Mouse (Mus musculus) limb, embryonic 13.5 days (tissue): Measurements from ENCODE around the gene Sesn3. TPM values are rescaled to one million over a fixed set of nuclear protein-coding genes. Genes with fewer than 3 reads are reported as not detected.
"Not testable (repeated sequence)": the region's sequence is repeated elsewhere in the genome, so short reads cannot be mapped to it uniquely, and the experiment has no call there.

Experiments used
- ATAC-seq: fragments of 200-750 bp; cut with Nextera tagmentation; 2 replicates; pipeline ENCODE4 v1.8.0; 2017; ENCODE audit warnings: low read depth, moderate number of reproducible peaks, moderate TSS enrichment; ENCODE audit not compliant: low FRiP score
- H3K27ac ChIP-seq: fragments of 300-500 bp; sonication (generic); 2 replicates; pipeline ENCODE4 v1.5.1; 2015; ENCODE audit warnings: inconsistent platforms, mild to moderate bottlenecking, moderate library complexity
- H3K27me3 ChIP-seq: fragments of 300-500 bp; sonication (generic); 2 replicates; pipeline ENCODE4 v1.6.1; 2015; ENCODE audit warnings: mild to moderate bottlenecking, inconsistent platforms
- H3K36me3 ChIP-seq: fragments of 300-500 bp; sonication (generic); 2 replicates; pipeline ENCODE4 v1.6.1; 2015; ENCODE audit warnings: inconsistent platforms, mild to moderate bottlenecking, moderate library complexity
- H3K4me1 ChIP-seq: fragments of 300-500 bp; sonication (generic); 2 replicates; pipeline ENCODE4 v1.6.1; 2015; ENCODE audit warnings: inconsistent platforms
- H3K4me2 ChIP-seq: fragments of 300-500 bp; sonication (generic); replicated peaks from 2 replicates; pipeline ENCODE4 v1.6.1; 2015; ENCODE audit warnings: inconsistent platforms, mild to moderate bottlenecking, moderate library complexity
- H3K4me3 ChIP-seq: fragments of 300-500 bp; sonication (generic); 2 replicates; pipeline ENCODE4 v1.5.1; 2015; ENCODE audit warnings: moderate library complexity, mild to moderate bottlenecking, inconsistent platforms
- H3K9ac ChIP-seq: fragments of 300-500 bp; sonication (generic); 2 replicates; pipeline ENCODE4 v1.6.1; 2015; ENCODE audit warnings: mild to moderate bottlenecking, inconsistent platforms
- H3K9me3 ChIP-seq: fragments of 300-500 bp; sonication (generic); 2 replicates; pipeline ENCODE4 v1.6.1; 2016; ENCODE audit warnings: inconsistent platforms
- WGBS: fragments of 180-500 bp; shearing (Covaris S2); methylation state at CpG from one replicate; pipeline ENCODE4 v1.1.7; 2015; 5-methylcytosine and 5-hydroxymethylcytosine counted together
- polyA plus RNA-seq: library from polyadenylated mRNA; unstranded; fragments of >200 nt; fragmentation: Nextera tagmentation; extraction: Ambion mirVana; gene quantifications from 2 replicates; pipeline ENCODE4 v1.2.1, GENCODE M21; 2015

Sesn3 gene
- polyA plus RNA-seq, 1 experiment from 2014 or later, result 27.9 TPM

GRCm38 (mm10) chr9:14336901-14337300 lies 62.0 kb downstream of the Sesn3 start:
- no peak overlapping the region for H3K27ac ChIP-seq
- H3K36me3 ChIP-seq, result peaks cover 7% of the 10 kb centered on the region
- 86% methylated on average over 3 of the region's 3 CpGs for WGBS
- no peak overlapping the region for H3K9ac ChIP-seq
- H3K27me3 ChIP-seq, result no peaks in the 10 kb centered on the region
- H3K4me3 ChIP-seq, result no peak overlapping the region
- no peaks in the 10 kb centered on the region for H3K4me1 ChIP-seq
- no peak overlapping the region for H3K4me2 ChIP-seq
- ATAC-seq, result no peak
- H3K9me3 ChIP-seq, result no peaks in the 10 kb centered on the region

GRCm38 (mm10) chr9:14338701-14339100 lies 63.8 kb downstream of the Sesn3 start:
- no peak overlapping the region for H3K27ac ChIP-seq
- no peak overlapping the region for H3K9ac ChIP-seq
- no peak for ATAC-seq

GRCm38 (mm10) chr9:14342041-14342668 lies 67.3 kb downstream of the Sesn3 start:
- WGBS, result 51% methylated on average over 4 of the region's 4 CpGs
- no peak overlapping the region for H3K9ac ChIP-seq

More at GRCm38 (mm10) chr9:14338701-14339100, 63.8 kb downstream of the Sesn3 start:
- WGBS, result 65% methylated on average over 3 of the region's 3 CpGs
- Histone ChIP-seq H3K4me3 (no peak overlapping the region), H3K27me3 (no peaks in the 10 kb centered on the region), H3K9me3 (no peaks in the 10 kb centered on the region), H3K4me2 (no peak overlapping the region), H3K4me1 (no peaks in the 10 kb centered on the region), H3K36me3 (no peaks in the 10 kb centered on the region)

GRCm38 (mm10) chr9:14345866-14346265 lies 71.0 kb downstream of the Sesn3 start:
- H3K27me3 ChIP-seq, H3K4me1 ChIP-seq, H3K36me3 ChIP-seq, H3K4me3 ChIP-seq, H3K4me2 ChIP-seq, H3K27ac ChIP-seq, ATAC-seq, H3K9me3 ChIP-seq, H3K9ac ChIP-seq: not testable (repeated sequence)
- WGBS, result 87% methylated on average over 4 of the region's 4 CpGs

More at GRCm38 (mm10) chr9:14342041-14342668, 67.3 kb downstream of the Sesn3 start:
- no peak overlapping the region for H3K27ac ChIP-seq
- no peak overlapping the region for H3K4me2 ChIP-seq
- H3K36me3 ChIP-seq, result no peaks in the 10 kb centered on the region
- peak; percentile 79 for ATAC-seq
- 0 out of 2 replicates have a peak, but pooled peaks cover 3% of the 10 kb centered on the region for H3K4me1 ChIP-seq
- no peak overlapping the region for H3K4me3 ChIP-seq
- H3K9me3 ChIP-seq, result no peaks in the 10 kb centered on the region
- H3K27me3 ChIP-seq, result no peaks in the 10 kb centered on the region

- Histone ChIP-seq H3K9me3 (no peaks in the 10 kb centered on the region), H3K4me2 (no peak overlapping the region), H3K27ac (no peak overlapping the region), H3K4me3 (no peak overlapping the region), H3K9ac (no peak overlapping the region), H3K36me3 (no peaks in the 10 kb centered on the region), H3K27me3 (no peaks in the 10 kb centered on the region), H3K4me1 (0 out of 2 replicates have a peak, but pooled peaks cover 3% of the 10 kb centered on the region)
- WGBS, result 58% methylated on average over 4 of the region's 4 CpGs
- no peak for ATAC-seq
These were observed 73.5 kb downstream of the Sesn3 start for GRCm38 (mm10) chr9:14348416-14348815.

- Histone ChIP-seq H3K27me3 (no peaks in the 10 kb centered on the region), H3K27ac (no peak overlapping the region), H3K4me1 (no peaks in the 10 kb centered on the region), H3K4me3 (no peak overlapping the region), H3K4me2 (no peak overlapping the region), H3K9ac (no peak overlapping the region), H3K9me3 (no peaks in the 10 kb centered on the region), H3K36me3 (no peaks in the 10 kb centered on the region)
- 88% methylated on average over 5 of the region's 5 CpGs for WGBS
- no peak for ATAC-seq
These were observed 74.5 kb downstream of the Sesn3 start for GRCm38 (mm10) chr9:14349380-14349779.

- H3K36me3 ChIP-seq, result no peaks in the 10 kb centered on the region
- H3K9ac ChIP-seq, result no peak overlapping the region
- no peak overlapping the region for H3K27ac ChIP-seq
- WGBS, result 76% methylated on average over 2 of the region's 2 CpGs
- no peaks in the 10 kb centered on the region for H3K27me3 ChIP-seq
- no peak for ATAC-seq
- no peaks in the 10 kb centered on the region for H3K9me3 ChIP-seq
- H3K4me1 ChIP-seq, result no peaks in the 10 kb centered on the region
- H3K4me3 ChIP-seq, result no peak overlapping the region
- H3K4me2 ChIP-seq, result no peak overlapping the region
These were observed 75.9 kb downstream of the Sesn3 start for GRCm38 (mm10) chr9:14350787-14351186.

- 67% methylated on average over 1 of the region's 1 CpGs for WGBS
- no peak for ATAC-seq
- Histone ChIP-seq H3K9ac (no peak overlapping the region), H3K27ac (no peak overlapping the region), H3K27me3 (no peaks in the 10 kb centered on the region), H3K4me2 (no peak overlapping the region), H3K4me3 (no peak overlapping the region), H3K9me3 (no peaks in the 10 kb centered on the region), H3K36me3 (peaks cover 2% of the 10 kb centered on the region; the same call in 1 of the 2 replicates), H3K4me1 (no peaks in the 10 kb centered on the region)
These were observed 77.5 kb downstream of the Sesn3 start for GRCm38 (mm10) chr9:14352337-14352736.

- no peaks in the 10 kb centered on the region for H3K9me3 ChIP-seq
- H3K4me2 ChIP-seq, result no peak overlapping the region
- no peaks in the 10 kb centered on the region for H3K4me1 ChIP-seq
- 74% methylated on average over 6 of the region's 6 CpGs for WGBS
- no peak for ATAC-seq
- H3K4me3 ChIP-seq, result no peak overlapping the region
- H3K27me3 ChIP-seq, result no peaks in the 10 kb centered on the region
- no peak overlapping the region for H3K27ac ChIP-seq
- peaks cover 3% of the 10 kb centered on the region; the same call in 1 of the 2 replicates for H3K36me3 ChIP-seq
- H3K9ac ChIP-seq, result no peak overlapping the region
These were observed 80.0 kb downstream of the Sesn3 start for GRCm38 (mm10) chr9:14354852-14355251.

- WGBS, result 70% methylated on average over 4 of the region's 4 CpGs
- peaks cover 3% of the 10 kb centered on the region; the same call in 1 of the 2 replicates for H3K36me3 ChIP-seq
These were observed 82.2 kb downstream of the Sesn3 start for GRCm38 (mm10) chr9:14357033-14357432.

GRCm38 (mm10) chr9:14362068-14362768 lies 87.4 kb downstream of the Sesn3 start:
- H3K9me3 ChIP-seq, result no peaks in the 10 kb centered on the region
- H3K27me3 ChIP-seq, result no peaks in the 10 kb centered on the region
- H3K36me3 ChIP-seq, result peaks cover 3% of the 10 kb centered on the region; the same call in 1 of the 2 replicates
- no peak overlapping the region for H3K27ac ChIP-seq
- no peak overlapping the region for H3K4me2 ChIP-seq
- 0 out of 2 replicates have a peak, but pooled peaks cover 4% of the 10 kb centered on the region for H3K4me1 ChIP-seq
- H3K9ac ChIP-seq, result no peak overlapping the region
- WGBS, result 87% methylated on average over 8 of the region's 8 CpGs
- no peak for ATAC-seq
- H3K4me3 ChIP-seq, result no peak overlapping the region

More at GRCm38 (mm10) chr9:14357033-14357432, 82.2 kb downstream of the Sesn3 start:
- no peak for ATAC-seq
- no peaks in the 10 kb centered on the region for H3K27me3 ChIP-seq
- no peaks in the 10 kb centered on the region for H3K4me1 ChIP-seq
- no peak overlapping the region for H3K4me3 ChIP-seq
- H3K4me2 ChIP-seq, result no peak overlapping the region
- no peaks in the 10 kb centered on the region for H3K9me3 ChIP-seq
- no peak overlapping the region for H3K27ac ChIP-seq
- no peak overlapping the region for H3K9ac ChIP-seq

- Histone ChIP-seq H3K36me3 (no peaks in the 10 kb centered on the region), H3K9ac (no peak overlapping the region), H3K27ac (no peak overlapping the region), H3K4me2 (no peak overlapping the region), H3K4me1 (0 out of 2 replicates have a peak, but pooled peaks cover 4% of the 10 kb centered on the region), H3K27me3 (no peaks in the 10 kb centered on the region), H3K9me3 (no peaks in the 10 kb centered on the region), H3K4me3 (no peak overlapping the region)
- peak; percentile 40; the same call in 1 of the 2 replicates for ATAC-seq
- 86% methylated on average over 6 of the region's 6 CpGs for WGBS
These were observed 88.7 kb downstream of the Sesn3 start for GRCm38 (mm10) chr9:14363540-14363939.
